Mouse (Mus musculus) liver, adult 2 months (tissue): ENCODE results near the gene Hsd17b11.

ENCODE experiments used
- CTCF ChIP-seq: fragments of 200-500 bp; IDR thresholded peaks from 2 replicates; pipeline ENCODE4 v1.5.1; 2011; ENCODE audit warnings: low read depth, low read length, control low read depth
- POLR2A ChIP-seq: fragments of 200-500 bp; IDR thresholded peaks from 2 replicates; pipeline ENCODE4 v1.6.1; 2011; ENCODE audit warnings: low read length, control low read depth; ENCODE audit not compliant: insufficient read depth; ENCODE audit errors: extremely low read depth

DNA sequence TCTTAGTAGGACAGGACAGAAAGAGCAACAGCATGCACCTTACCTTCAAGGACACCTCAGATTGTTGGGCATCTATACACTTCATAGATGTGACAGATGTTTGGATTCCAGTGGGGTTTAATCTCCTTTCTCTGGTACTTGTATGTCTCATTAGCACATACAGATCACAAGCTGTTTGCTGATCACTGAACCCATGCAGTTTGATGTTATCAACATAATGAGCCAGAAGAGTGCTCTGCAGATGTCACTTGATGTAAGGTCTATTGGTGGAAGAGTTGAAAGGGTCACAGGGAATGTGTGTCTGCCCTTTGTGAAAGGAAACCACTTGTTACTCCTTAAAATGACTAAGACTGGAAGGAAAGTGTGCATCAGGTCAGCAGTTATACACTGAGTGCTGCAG lies 13.3 kb upstream of the Hsd17b11 start:
- TF ChIP-seq CTCF = no peak
- TF ChIP-seq POLR2A = no peak
